Mouse (Mus musculus) lung, embryonic 16.5 days (tissue): ENCODE measurements around the gene Cfb. TPM values are rescaled to one million over a fixed set of nuclear protein-coding genes. Genes with fewer than 3 reads are reported as not detected.

Experiments used
- ATAC-seq: fragments of 200-750 bp; cut with Nextera tagmentation; 2 replicates; pipeline ENCODE4 v1.8.0; 2017; ENCODE audit warnings: low read depth, mild to moderate bottlenecking, moderate library complexity
- H3K27ac ChIP-seq: fragments of 300-500 bp; sonication (generic); 2 replicates; pipeline ENCODE4 v1.5.1; 2014; ENCODE audit warnings: mild to moderate bottlenecking, control low read depth, low read length
- H3K27me3 ChIP-seq: fragments of 300-500 bp; sonication (generic); 2 replicates; pipeline ENCODE4 v1.6.1; 2014; ENCODE audit warnings: low read depth, low read length, mixed read lengths; ENCODE audit not compliant: control insufficient read depth, insufficient read depth
- H3K36me3 ChIP-seq: fragments of 300-500 bp; sonication (generic); 2 replicates; pipeline ENCODE4 v1.6.1; 2014; ENCODE audit warnings: low read length; ENCODE audit not compliant: control insufficient read depth, insufficient read depth
- H3K4me1 ChIP-seq: fragments of 300-500 bp; sonication (generic); replicated peaks from 2 replicates; pipeline ENCODE4 v1.6.1; 2014; ENCODE audit warnings: low read length, mixed read lengths; ENCODE audit not compliant: control insufficient read depth, insufficient read depth
- H3K4me2 ChIP-seq: fragments of 300-500 bp; sonication (generic); 2 replicates; pipeline ENCODE4 v1.6.1; 2014; ENCODE audit warnings: low read depth, low read length, control low read depth
- H3K4me3 ChIP-seq: fragments of 300-500 bp; sonication (generic); 2 replicates; pipeline ENCODE4 v1.5.1; 2014; ENCODE audit warnings: mild to moderate bottlenecking, low read length, control low read depth
- H3K9ac ChIP-seq: fragments of 300-500 bp; sonication (generic); 2 replicates; pipeline ENCODE4 v1.6.1; 2014; ENCODE audit warnings: low read length, control low read depth
- H3K9me3 ChIP-seq: fragments of 300-500 bp; sonication (generic); 2 replicates; pipeline ENCODE4 v1.6.1; 2016; ENCODE audit warnings: low read length; ENCODE audit not compliant: control insufficient read depth
- WGBS: fragments of 180-500 bp; shearing (Covaris S2); extraction: QIAGEN DNeasy Blood & Tissue Kit; methylation state at CpG from one replicate; pipeline ENCODE4 v1.1.7; 2014; 5-methylcytosine and 5-hydroxymethylcytosine counted together
- polyA plus RNA-seq: library from polyadenylated mRNA; unstranded; fragments of >200 nt; fragmentation: Nextera tagmentation; extraction: Ambion mirVana; gene quantifications from 2 replicates; pipeline ENCODE4 v1.2.1, GENCODE M21; 2015

The Cfb gene
- polyA plus RNA-seq, 1 experiment from 2014 or later: 1.8 TPM

- H3K9me3 ChIP-seq: no peaks in the 10 kb centered on the region
- no peak overlapping the region for H3K9ac ChIP-seq
- H3K4me1 ChIP-seq: no peaks in the 10 kb centered on the region
- H3K4me2 ChIP-seq: no peak overlapping the region
- no peaks in the 10 kb centered on the region for H3K27me3 ChIP-seq
- ATAC-seq: no peak
- no peak overlapping the region for H3K4me3 ChIP-seq
- H3K27ac ChIP-seq: no peak overlapping the region
- no peaks in the 10 kb centered on the region for H3K36me3 ChIP-seq
- WGBS: 48% methylated on average over 7 of the region's 7 CpGs
These were observed 3.7 kb upstream of the Cfb start for GRCm38 (mm10) chr17:34865981-34866380.

GRCm38 (mm10) chr17:34861704-34862415, 458 bp downstream of the Cfb start:
- Histone ChIP-seq H3K4me3 (no peak overlapping the region), H3K9ac (no peak overlapping the region), H3K27me3 (no peaks in the 10 kb centered on the region), H3K27ac (no peak overlapping the region), H3K4me2 (no peak overlapping the region), H3K4me1 (no peaks in the 10 kb centered on the region), H3K36me3 (peaks cover 3% of the 10 kb centered on the region; the same call in 1 of the 2 replicates), H3K9me3 (no peaks in the 10 kb centered on the region)
- ATAC-seq: no peak
- WGBS: 60% methylated on average over 13 of the region's 13 CpGs

DNA sequence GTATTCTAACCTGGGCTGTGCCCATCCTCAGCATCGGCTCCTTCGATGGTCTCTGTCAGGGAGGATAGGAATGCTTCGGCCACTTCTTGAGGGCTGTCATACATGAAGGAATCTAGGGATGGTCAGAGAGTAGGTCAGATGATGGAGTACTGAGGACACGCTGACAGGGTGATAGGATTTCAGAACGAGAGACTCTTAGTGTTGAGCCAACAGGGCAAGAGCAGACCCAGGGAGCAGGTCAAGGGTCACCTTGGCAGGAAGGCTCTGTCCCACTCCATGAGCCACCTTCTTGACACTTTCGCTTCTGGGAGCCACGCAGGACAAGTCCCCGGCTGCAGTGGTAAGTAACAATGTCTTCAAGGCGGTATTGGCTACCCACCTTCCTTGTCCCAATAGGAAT, 1.8 kb downstream of the Cfb start:
- Histone ChIP-seq H3K9ac (no peak overlapping the region), H3K36me3 (peaks cover 7% of the 10 kb centered on the region; the same call in 1 of the 2 replicates), H3K9me3 (no peaks in the 10 kb centered on the region), H3K4me3 (no peak overlapping the region), H3K4me1 (no peaks in the 10 kb centered on the region), H3K4me2 (no peak overlapping the region), H3K27me3 (no peaks in the 10 kb centered on the region), H3K27ac (no peak overlapping the region)
- ATAC-seq: no peak
- WGBS: 80% methylated on average over 9 of the region's 9 CpGs

DNA sequence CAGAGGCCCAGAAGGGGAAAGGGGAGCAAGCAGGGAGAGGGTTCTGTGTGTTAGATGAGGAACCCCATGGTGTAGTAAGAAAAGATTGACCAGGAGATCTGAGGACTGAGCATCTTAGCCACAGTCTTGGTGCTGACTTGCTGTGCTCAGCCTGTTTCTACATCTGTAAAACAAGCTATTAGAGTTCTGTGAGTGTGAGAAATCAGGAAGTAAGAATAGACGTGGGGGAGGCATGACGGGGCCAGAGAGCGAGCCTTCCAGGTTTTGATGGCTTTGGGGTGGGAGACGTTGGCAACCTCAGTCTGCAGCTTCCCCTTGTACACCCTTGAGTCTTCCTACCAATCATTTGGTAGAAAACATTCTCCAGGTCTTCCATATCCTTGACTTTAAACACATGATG, 3.6 kb downstream of the Cfb start:
- Histone ChIP-seq H3K27ac (no peak overlapping the region), H3K9ac (no peak overlapping the region), H3K9me3 (no peaks in the 10 kb centered on the region), H3K4me1 (no peaks in the 10 kb centered on the region), H3K27me3 (no peaks in the 10 kb centered on the region), H3K4me3 (no peak overlapping the region), H3K36me3 (peaks cover 18% of the 10 kb centered on the region), H3K4me2 (no peak overlapping the region)
- ATAC-seq: no peak
- 74% methylated on average over 4 of the region's 4 CpGs for WGBS

GRCm38 (mm10) chr17:34855825-34856224, 6.5 kb downstream of the Cfb start:
- Histone ChIP-seq H3K36me3 (peaks cover 24% of the 10 kb centered on the region), H3K9ac (no peak overlapping the region), H3K27ac (no peak overlapping the region), H3K4me3 (no peak overlapping the region), H3K4me1 (peaks cover 8% of the 10 kb centered on the region), H3K9me3 (no peaks in the 10 kb centered on the region), H3K27me3 (no peaks in the 10 kb centered on the region), H3K4me2 (no peak overlapping the region)
- WGBS: 36% methylated on average over 3 of the region's 3 CpGs
- ATAC-seq: peak; percentile 46

GRCm38 (mm10) chr17:34854761-34855160, 7.6 kb downstream of the Cfb start:
- no peak overlapping the region for H3K27ac ChIP-seq
- no peak overlapping the region for H3K4me3 ChIP-seq
- no peak overlapping the region for H3K4me2 ChIP-seq
- no peaks in the 10 kb centered on the region for H3K27me3 ChIP-seq
- H3K9me3 ChIP-seq: no peaks in the 10 kb centered on the region
- WGBS: 55% methylated on average over 3 of the region's 3 CpGs
- ATAC-seq: no peak
- H3K36me3 ChIP-seq: peaks cover 24% of the 10 kb centered on the region
- peaks cover 9% of the 10 kb centered on the region for H3K4me1 ChIP-seq
- no peak overlapping the region for H3K9ac ChIP-seq

- Histone ChIP-seq H3K9me3 (no peaks in the 10 kb centered on the region), H3K36me3 (peaks cover 24% of the 10 kb centered on the region), H3K9ac (no peak overlapping the region), H3K27me3 (no peaks in the 10 kb centered on the region), H3K4me3 (no peak overlapping the region), H3K4me2 (no peak overlapping the region), H3K27ac (no peak overlapping the region), H3K4me1 (peaks cover 13% of the 10 kb centered on the region)
- 76% methylated on average over 8 of the region's 8 CpGs for WGBS
- no peak for ATAC-seq
These were observed 8.8 kb downstream of the Cfb start for GRCm38 (mm10) chr17:34853511-34853910.

DNA sequence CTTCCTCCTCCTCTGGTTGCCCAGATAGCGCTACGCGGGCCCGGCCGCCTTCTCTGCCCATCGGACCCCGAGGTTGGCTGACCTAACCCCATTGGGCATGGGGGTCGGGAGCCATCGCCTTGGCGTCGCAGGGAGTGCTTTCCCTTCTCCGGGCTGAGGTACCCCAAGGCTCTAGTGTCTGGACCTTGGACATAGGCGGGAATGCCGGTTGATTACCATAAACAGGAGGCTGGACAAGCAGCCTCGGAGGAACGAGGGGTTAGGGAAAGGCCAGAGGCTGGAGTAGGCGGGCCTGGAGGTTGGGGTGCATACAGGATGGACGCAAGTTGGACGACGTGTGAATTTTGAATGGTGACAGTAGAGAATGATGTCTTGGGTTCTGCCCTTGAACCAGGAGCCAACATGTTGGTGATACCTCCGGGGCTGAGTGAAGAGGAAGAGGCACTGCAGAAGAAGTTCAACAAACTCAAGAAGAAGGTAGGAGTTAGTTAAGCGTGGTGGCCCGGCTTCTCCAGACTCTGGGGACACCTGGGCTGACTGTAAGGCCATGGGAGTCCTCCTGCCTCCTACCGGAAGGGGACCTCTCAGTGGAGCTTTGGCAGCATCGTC, 11.7 kb downstream of the Cfb start:
- ATAC-seq: peak; percentile 18; the same call in 1 of the 2 replicates
- under 1% methylated on average over 25 of the region's 25 CpGs for WGBS
- peak overlapping the region; percentile 82 for H3K4me3 ChIP-seq
- peak overlapping the region; percentile 89 for H3K9ac ChIP-seq
- peaks cover 27% of the 10 kb centered on the region for H3K36me3 ChIP-seq
- peak overlapping the region; percentile 15; the same call in 1 of the 2 replicates for H3K27ac ChIP-seq
- H3K4me2 ChIP-seq: peak overlapping the region; percentile 86
- no peaks in the 10 kb centered on the region for H3K27me3 ChIP-seq
- peaks cover 13% of the 10 kb centered on the region for H3K4me1 ChIP-seq
- H3K9me3 ChIP-seq: no peaks in the 10 kb centered on the region

- under 1% methylated on average over 61 of the region's 65 CpGs for WGBS
- Histone ChIP-seq H3K27ac (peak within 1 kb of the TSS; percentile 15; the same call in 1 of the 2 replicates), H3K36me3 (peaks cover 27% of the 10 kb centered on the region), H3K4me2 (peak within 1 kb of the TSS; percentile 87), H3K27me3 (no peaks in the 10 kb centered on the region), H3K9me3 (no peaks in the 10 kb centered on the region), H3K4me1 (peaks cover 13% of the 10 kb centered on the region), H3K9ac (peak within 1 kb of the TSS; percentile 89), H3K4me3 (peak within 1 kb of the TSS; percentile 82)
- ATAC-seq: peak; percentile 99
These were observed 12.4 kb downstream of the Cfb start, which contains the start of the genes Skiv2l and Nelfe for GRCm38 (mm10) chr17:34849722-34850516. Gene Skiv2l, minus strand, starts transcription at chr17:34850210. Gene Nelfe, plus strand, starts transcription at chr17:34850391.
